Mouse (Mus musculus) right cerebral cortex, adult 2 months (tissue): Measurements from ENCODE around the gene Wdr86.
"Not testable (repeated sequence)": the region's sequence is repeated elsewhere in the genome, so short reads cannot be mapped to it uniquely, and the experiment has no call there.

Experiments used
- DNase-seq, 2 experiments: peaks; one replicate each; pipeline ENCODE4 v3.0.0; 2021 to 2022; ENCODE audit warnings: low spot score in 2 of 2

The Wdr86 gene

DNA sequence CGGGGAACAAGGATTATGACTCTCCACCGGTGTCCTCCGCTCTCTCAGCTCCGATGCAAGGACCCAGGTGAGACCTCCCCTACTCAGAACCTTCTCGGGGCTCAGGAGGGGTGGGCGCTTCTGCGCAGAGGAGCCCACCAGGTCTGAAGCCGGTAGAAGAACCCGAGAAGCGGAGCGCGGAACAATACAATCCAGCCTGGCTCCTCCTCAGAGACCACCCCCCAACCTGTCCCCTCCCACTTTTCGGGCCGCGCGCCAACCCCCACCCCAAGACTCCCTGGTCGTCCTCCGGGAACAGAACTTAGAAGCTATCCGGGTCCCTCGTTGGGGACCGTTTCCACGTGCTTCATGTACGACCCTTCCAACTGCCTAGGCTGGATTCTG is at the start of gene Wdr86:
Gene Wdr86, minus strand, starts transcription at position 240 of the 384 bp plus-strand sequence.
- DNase-seq: no peak

DNA sequence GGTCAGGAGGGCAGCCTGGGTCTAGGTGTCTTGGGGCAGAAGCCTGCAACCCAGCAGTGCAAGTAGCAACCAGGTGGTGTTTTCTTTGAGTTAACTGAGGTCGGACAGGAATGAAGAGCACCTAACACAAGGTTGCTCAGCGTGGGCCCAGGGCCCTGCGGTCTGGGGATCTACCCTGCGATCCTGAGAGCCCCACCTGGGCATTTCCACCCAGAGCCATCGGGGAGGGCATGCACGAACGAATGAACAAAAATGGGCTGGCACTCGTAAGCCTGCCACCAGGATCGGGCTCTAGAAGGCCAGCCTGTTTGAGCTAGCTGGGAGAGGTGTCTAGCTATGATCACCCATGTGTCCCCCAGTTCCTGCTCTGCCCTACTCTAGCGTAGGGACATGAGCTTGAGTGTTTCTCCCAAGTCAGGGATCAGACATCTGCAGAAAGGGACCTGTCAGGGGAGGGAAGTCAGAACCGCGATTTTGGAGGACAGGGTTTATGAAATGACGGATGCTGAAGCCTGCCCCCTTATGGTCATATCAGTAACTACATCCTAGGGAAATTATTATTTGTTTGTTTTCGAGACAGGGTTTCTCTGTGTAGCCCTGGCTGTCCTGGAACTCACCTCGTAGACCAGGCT is 49.5 kb upstream of the Wdr86 start:
- no peak for DNase-seq

DNA sequence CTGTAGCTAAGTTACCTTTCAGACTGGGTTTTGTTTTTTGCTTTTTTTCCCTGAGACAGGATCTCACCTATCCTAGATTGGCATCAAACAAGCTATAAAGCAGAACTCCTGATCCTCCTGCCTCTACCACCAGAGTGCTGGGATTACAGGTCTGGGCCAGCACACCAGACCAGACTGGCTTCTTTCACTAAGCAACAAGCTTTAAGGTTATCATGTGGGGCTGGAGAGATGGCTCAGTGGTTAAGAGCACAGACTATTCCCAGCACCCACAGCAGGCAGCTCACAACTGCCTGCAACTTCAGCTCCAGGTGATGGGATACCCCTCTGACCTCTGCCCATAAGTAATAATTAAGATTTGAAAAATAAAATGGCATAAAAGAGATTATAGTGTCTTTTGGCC is 48.8 kb upstream of the Wdr86 start:
- DNase-seq: no peak

DNA sequence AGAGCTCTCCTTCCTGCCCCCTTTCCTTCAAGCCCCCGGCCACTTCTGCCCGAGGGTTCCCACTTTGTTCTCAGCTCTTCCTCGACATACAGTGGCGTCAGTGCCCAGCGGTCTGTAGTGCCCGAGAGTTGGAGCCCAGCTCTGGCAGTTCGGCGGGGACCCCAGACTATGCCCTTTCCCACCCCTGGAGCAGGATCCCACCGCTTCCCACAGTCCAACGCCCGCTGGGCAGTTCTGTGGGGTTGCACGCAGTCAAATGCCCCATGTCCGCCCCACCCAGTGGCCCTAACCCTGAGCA is 48.3 kb upstream of the Wdr86 start:
- no peak for DNase-seq

DNA sequence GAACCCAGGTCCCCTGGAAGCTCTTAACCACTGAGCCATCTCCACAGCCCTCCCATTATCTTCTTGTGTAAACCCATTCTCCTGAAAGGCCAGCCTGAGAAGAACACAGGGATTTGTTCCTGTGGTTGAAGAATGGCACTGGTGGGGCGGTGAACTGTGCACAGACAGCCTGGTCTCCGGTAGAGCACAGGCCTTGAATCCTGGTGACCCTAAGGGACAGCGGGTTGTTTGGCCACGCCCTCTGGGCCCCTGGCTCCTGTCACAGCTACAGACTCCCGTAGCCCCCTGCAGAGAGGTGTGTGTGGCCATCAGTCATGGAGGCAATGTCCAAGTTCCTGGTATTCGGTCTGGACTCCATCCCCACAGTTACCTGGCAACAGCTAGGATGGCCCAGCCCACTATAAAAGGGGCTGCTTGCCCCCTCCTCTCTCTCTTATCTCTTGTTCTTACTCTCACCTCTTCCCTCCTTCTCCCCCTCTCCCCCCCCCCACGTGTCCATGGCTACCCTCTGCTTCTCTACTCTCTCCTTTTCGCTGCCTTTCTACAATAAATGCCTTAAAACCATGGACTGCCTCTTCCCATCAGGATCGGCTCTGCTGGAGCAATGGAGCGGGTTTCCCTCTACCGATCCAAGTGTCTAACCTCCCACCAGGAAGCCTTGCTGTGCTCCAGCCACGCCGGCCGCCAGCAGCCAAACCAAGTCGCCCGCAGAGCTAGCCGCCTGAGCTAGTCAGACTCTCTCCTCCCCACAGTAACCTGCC is 47.7 kb upstream of the Wdr86 start:
- DNase-seq: no peak

DNA sequence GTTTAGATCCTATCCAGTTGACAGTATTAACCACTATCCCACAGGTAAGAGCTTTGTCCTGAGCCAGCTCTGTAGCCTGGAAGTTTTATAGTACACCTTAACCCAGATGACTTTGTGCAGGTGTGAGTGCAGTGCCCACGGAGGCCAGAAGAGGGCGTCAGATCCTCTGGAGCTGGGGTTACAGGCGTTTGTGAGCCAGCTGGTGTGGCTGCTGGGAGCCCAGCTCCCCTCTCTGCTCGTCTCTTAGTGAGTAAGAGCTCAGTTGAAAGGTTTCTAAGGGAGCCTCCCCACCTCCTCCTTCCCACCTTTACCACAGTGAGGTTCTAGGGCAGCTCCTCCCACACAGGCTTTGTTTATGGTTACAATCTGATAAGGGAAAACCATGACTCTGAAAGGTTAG is 46.2 kb upstream of the Wdr86 start:
- no peak for DNase-seq

DNA sequence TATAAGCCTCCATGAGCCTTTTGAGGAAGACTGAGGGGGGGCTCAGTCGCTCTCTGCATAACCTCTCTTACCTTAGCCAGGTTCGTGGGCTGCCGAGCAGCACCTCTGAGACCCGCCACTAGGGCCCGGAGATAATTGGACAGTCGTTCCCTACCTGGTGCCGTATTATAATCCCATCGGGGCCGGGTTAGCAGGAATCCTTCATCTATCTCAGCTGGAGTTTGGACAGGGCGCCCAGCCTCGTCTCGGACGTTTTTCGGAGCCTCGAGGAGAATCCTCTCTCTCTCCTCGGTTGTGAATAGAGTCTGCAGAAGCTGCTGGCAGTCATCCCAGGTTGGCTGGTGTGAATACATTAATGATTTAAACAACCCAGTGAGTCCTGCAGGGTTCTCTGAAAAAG is 44.0 kb upstream of the Wdr86 start:
- not testable (repeated sequence) for DNase-seq

DNA sequence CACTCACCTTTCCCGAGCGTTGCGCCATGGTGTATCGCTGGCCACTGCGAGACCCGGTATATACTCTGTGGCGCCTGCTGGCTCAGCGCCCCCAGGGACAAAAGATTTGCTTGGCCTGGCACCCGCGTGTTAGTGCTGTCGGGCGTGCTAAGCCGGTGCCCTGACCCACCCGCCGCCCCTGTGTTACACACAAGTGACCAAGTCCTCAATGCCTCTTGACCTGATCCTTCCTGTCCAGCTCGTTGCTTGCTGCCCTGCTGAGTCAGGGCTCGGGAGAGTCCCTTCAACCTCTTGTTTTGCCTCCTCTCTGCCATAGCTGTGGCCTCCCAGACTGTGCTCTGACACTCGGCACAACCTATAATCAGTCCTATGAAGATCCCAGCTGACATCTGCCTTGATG is 27.3 kb upstream of the Wdr86 start, which contains the start of gene Crygn:
Gene Crygn, minus strand, starts transcription at position 193 of the 400 bp plus-strand sequence.
- no peak for DNase-seq

DNA sequence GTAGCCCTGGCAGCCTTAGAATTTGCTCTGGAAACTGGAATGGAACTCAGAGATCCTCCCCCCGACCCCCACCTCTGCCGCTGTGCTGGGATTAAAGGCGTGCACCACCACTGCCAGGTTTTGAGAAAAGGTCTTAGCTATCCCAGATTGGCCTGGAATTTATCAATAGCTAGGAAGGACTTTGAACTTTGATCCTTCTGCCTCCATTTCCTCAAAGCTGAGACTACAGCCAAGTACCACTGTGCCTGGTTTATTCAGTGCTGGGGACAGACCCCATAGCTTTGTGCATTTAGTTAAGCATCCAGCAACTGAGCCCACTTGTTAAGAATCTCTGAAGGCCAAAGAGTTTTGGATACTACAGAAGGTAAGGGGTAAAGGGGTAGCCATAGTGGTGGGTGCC is 26.4 kb upstream of the Wdr86 start:
- no peak for DNase-seq

DNA sequence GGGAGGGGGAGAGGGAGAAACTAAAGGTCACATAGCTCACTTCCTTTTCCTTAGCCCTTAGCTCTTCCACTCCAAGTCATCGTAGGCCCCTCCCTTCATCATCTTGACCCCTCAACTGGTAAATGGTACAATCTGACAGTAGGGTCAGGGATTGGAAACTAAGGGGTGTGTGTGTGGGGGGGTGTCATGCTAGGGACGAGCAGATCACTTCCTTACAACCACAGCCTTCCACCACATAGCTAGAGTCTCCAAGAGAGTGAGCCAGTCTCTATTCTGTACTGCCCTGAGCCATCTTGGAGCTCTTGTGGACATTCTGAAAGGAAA is 21.6 kb upstream of the Wdr86 start:
- no peak for DNase-seq

DNA sequence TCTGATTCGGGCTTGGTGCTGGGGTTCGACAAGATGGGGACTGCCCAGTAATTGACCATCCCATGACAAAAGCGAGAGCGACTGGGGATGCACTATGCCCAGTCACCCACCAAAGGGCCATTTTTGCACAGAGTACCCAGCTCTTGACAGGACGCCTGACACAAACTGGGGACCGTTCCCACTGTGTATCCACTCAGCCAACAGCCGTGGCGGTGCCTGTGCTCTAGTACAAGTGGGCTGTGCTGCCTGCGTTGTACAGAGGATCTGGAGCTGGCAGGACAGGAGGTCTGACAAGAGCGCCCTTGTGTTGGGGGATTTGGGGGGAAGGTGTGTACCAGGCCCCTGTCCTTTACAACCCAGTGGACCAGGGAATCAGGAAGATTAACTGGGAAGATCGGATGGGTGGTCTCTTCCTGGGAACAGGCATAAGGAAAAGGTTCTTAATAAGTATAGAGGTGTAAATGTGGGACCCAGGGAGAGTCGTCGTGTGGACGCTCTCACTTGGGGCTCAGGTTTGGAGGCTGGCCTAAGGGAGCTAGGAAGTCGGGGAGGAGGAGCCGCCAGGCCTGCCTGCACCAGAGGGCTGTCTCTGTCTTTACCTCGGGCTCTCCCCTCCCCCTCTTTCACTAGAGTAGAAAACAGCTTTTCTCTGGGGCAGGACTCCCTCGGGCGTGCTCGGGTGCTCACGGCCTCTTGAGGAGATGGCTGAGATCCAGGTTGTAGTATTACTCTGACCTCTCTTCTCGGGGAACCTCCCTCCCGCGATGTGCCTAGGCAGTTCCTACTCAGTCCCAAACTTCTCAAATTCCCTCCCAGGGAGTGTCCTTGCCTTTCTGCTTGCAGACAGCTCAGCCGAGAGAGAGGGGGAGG is 21.0 kb upstream of the Wdr86 start:
- DNase-seq: peak; percentile 36 to 52

DNA sequence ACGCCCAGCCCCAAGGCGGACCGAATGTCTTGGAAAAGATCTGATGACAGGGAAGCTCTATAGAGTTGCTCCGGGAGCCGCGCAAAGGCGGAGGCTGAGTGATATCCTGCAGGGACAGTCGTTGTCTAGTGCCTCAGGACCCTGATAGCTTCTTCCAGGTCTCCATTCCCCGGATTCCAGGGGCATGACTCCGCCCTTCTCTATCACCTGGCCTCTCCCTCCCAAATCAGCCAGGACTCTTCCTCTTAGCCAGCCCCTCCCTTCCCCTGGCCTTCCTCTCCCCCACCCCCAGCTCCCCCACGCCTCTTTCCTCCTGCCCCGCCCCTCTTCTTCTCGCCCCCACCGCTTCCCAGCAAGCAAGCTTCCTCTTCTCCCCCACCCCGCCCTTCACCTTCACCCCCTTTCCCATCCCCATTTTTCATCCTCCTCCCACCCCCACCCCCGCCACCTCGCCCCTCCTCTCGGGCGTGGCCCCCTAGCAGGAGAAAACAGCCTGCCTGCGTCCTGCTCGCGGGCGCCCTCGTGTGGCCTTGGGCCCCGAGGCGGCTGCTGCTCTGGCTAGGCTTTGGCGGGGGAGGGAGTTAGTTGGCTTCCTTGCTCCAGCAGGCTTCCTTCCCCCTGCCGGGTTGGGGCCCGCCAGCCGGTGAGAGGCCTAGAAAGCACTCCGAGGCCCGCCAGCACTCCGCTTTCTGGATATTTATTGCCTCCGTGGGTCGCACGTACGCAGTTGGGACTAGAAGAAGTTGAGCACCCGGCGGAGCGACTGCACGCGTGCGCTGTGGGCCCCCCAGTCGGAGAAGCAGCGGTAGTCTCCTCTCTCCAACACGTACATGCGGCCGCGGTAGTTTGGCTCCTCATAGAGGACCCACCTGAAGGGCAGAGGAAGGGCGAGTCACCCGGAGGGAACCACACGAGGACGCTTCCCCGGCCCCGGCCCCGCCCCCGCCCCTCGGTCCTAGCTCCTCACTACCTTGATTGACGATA is 20.1 kb upstream of the Wdr86 start:
- DNase-seq: peak; percentile 82 to 83

DNA sequence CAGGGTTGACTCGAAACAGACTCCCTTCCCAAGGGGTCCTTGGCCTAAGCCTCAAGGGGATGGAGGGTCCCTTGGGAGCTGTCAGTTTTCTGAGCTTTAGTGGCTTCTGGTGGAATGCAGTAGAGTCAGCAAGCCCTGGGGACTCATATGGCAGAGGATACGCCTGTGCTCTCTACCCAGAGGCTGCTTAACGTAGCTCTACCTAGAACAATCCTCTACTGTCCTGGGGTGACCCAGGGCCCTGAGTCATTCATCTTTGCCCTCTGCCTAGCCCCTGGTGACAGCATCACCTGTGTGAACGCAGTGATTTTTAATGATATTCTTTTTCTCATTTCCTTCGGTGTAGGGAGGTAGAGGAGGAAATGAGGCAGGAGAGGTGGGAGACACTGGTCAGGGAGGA is 19.2 kb upstream of the Wdr86 start:
- no peak for DNase-seq

DNA sequence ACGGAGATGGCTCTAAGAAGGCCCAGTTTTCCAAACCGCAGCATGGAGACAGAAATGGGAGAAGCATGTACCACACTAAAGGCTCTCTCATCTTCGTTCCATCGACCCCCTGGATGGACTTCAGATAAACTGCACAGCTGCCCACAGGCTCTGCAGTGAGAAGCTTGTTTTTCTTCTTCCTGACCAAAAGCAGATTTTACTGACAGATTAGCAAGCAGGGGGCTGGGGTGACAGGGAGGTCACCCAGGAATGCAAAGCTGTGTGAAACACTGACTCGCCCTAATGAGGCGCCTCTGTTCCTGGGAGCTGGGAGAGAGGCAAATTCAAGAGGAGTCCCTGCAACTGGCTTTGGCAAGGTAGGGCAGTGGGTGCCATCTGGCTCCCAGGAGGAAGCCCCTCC is 17.0 kb upstream of the Wdr86 start:
- no peak for DNase-seq

DNA sequence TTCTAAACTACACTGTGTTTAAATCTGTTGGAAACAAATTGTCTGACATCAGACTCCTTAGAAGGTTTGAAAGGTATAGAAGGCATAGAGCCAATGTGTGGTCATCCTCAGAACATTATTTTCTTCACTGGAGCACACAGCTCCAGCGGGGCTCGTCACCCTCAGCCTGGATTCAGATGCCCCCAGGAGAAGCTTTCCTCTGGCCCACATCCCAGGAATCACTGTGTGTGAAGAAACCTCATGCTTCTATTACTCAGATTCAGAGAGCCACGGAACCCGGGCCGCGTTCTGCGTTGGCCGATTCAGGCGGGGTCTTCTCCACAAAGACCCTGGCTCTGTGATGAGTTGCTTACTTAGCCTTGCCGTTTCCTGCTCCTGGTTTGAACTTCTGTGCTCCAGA is 13.4 kb upstream of the Wdr86 start:
- DNase-seq: no peak

DNA sequence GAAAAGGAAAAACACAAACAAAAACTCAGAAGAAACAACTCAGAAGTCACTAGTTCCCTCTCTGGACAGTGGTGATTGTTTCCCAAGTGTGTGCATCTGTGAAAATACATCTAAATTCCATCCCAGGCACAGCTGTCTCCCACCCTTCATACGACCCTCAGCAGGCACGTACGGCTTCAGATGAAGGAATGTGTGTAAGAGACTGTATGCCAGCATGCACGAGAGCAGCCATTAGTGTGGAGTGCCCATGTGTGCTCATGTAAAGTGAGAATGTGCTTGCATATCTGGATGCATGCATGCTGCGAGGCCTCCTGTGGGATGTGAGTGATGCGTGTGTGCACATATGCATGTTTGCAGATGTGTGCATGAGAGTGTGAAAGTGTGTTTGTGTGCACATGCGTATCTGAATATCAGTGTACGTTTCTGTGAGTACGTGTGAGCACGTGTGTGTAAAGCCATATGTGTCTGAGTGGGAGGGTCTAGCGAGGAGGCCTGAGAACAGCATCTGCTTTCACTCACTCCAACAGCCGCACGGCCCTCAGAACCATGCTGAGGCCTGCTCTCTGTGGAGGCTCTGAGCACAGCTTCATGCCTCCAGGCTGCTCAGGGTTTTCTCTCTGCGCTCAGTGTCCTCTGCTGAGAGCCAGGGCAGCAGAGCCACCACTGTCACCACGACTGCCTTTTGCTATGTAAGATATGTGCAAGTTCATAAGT is 10.8 kb upstream of the Wdr86 start:
- no peak for DNase-seq

DNA sequence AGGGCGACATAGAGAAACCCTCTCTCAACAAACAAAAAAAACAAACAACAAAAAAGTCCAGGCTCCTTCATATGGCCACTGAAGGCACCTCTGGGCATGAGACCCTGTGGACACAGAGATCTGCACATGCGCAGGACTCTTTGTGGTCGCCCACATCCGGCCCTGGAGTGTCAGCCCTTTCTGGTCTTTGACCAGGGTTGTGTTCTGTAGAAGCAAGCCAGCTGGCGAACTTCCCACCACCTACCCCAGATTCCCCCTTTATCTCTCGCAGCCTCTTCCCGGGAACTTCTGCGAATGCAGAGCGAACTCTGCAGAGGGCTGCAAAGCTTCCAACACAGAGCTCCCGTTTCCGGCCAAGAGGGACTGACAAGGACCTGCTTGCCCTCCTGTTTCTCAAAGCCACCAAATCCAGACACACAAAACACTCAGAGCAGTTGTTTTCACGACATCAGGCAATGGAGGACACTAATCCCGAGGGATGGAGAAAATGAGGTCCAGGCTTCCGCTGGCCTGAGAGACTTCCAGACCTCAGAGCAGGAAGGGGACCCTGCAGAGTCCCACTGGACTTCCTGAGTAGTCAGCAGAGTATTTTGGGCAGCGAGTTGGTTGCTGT is 8.7 kb upstream of the Wdr86 start:
- peak; percentile 19 to 22 for DNase-seq

DNA sequence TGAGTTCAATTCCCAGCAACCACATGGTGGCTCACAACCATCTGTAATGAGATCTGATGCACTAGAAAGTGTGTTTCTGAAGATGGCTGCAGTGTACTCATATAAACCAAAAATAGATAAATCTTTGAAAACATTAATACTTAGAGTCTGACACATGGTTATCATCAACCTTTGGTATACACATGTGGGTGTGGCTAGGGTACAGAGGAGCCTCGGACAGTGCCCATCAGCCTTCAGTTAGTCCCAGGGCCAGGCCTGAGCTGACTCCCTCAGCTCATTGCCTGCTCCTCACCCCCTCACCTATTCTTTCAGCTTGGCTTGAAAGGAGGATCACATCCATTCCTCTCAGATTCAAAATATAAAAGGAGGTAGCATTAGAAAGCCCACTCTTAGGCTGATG is 8.0 kb upstream of the Wdr86 start:
- DNase-seq: no peak

DNA sequence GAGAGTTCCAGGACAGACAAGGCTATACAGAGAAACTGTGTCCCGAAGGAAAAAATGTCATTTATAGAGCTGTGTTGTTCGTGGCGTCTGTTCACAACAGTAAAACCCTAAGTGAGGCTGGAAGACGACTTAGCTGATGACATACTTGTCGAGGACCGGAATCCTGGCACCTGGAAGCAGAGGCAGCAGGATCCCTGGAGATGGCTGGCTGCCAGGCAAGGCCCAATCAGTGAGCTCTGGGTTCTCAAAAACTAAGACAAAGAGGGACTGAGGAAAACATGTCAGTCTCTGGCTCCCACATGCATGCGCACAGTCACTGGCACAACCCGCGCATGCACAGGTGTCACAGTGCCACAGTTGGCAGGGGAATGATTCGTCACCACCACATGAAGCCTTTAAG is 7.1 kb upstream of the Wdr86 start:
- no peak for DNase-seq

DNA sequence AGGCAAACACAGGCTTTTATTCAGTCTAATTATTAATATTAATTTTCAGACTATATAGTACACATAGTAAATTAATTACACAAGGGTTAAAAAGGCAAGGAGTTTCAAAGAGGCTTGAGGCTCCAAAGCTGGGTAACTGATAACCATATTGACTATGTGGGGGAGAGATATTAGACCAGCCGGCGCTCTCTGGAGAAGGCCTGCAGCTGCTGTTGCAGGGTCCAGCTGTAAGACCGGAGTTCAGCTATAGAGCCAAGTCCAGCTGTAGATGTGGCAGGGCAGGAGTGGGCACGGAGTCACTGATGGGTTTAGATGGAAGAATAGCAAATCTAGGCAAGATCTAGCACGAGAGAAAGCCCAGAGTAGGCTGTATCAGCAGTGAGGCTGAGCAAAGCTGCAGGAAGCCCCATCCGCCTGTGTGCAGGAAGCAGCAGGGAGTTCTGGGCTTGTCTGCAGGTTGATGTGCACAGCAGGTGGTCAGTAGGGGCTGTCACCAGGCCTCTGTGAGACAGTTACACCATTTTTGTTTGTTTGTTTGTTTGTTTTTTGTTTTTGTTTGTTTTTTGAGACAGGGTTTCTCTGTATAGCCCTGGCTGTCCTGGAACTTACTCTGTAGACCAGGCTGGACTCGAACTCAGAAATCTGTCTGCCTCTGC is 3.4 kb upstream of the Wdr86 start:
- DNase-seq: no peak
